Mouse (Mus musculus) kidney, adult 8-10 months (tissue): ENCODE results near the gene Pdgfra.

Experiments
- DNase-seq, 2 experiments: peaks; one replicate each; pipeline ENCODE4 v3.0.0; 2022

Pdgfra gene

GRCm38 (mm10) chr5:75152021-75152425 lies at the start of gene Pdgfra:
Gene Pdgfra (plus strand): TSS chr5:75152292.
- DNase-seq, result no peak

GRCm38 (mm10) chr5:75106511-75106910 lies 45.6 kb upstream of the Pdgfra start:
- DNase-seq, result no peak

GRCm38 (mm10) chr5:75109368-75109767 lies 42.7 kb upstream of the Pdgfra start:
- DNase-seq, result no peak

- DNase-seq, result no peak
Measured at GRCm38 (mm10) chr5:75111781-75112180, 40.3 kb upstream of the Pdgfra start.

- no peak for DNase-seq
Measured at GRCm38 (mm10) chr5:75118840-75119239, 33.3 kb upstream of the Pdgfra start.

- DNase-seq, result no peak
Measured at GRCm38 (mm10) chr5:75121646-75122045, 30.4 kb upstream of the Pdgfra start.

GRCm38 (mm10) chr5:75134681-75135080 lies 17.4 kb upstream of the Pdgfra start:
- DNase-seq, result no peak

- peak; percentile 41 to 66 for DNase-seq
Measured at GRCm38 (mm10) chr5:75143092-75143491, 9.0 kb upstream of the Pdgfra start.

GRCm38 (mm10) chr5:75143767-75144166 lies 8.3 kb upstream of the Pdgfra start:
- DNase-seq, result no peak

GRCm38 (mm10) chr5:75145341-75145740 lies 6.8 kb upstream of the Pdgfra start:
- no peak for DNase-seq

GRCm38 (mm10) chr5:75146469-75146868 lies 5.6 kb upstream of the Pdgfra start:
- DNase-seq, result no peak

- no peak for DNase-seq
Measured at GRCm38 (mm10) chr5:75148343-75149127, 3.6 kb upstream of the Pdgfra start.

GRCm38 (mm10) chr5:75149380-75149779 lies 2.7 kb upstream of the Pdgfra start:
- DNase-seq, result no peak

- peak in 1 of 2 experiments; percentile 35 for DNase-seq
Measured at GRCm38 (mm10) chr5:75149880-75150279, 2.2 kb upstream of the Pdgfra start.

GRCm38 (mm10) chr5:75150341-75150981 lies 1.6 kb upstream of the Pdgfra start:
- no peak for DNase-seq

- DNase-seq, result peak; percentile 25 to 49
Measured at GRCm38 (mm10) chr5:75151146-75151900, 769 bp upstream of the Pdgfra start.

GRCm38 (mm10) chr5:75152791-75153625 lies 916 bp downstream of the Pdgfra start:
- peak in 1 of 2 experiments; percentile 15 for DNase-seq

- DNase-seq, result no peak
Measured at GRCm38 (mm10) chr5:75153626-75153960, 1.5 kb downstream of the Pdgfra start.

GRCm38 (mm10) chr5:75153961-75154620 lies 2.0 kb downstream of the Pdgfra start:
- peak in 1 of 2 experiments; percentile 19 for DNase-seq

- DNase-seq, result peak; percentile 14 to 22
Measured at GRCm38 (mm10) chr5:75154621-75155235, 2.6 kb downstream of the Pdgfra start.

GRCm38 (mm10) chr5:75155281-75155680 lies 3.2 kb downstream of the Pdgfra start:
- no peak for DNase-seq
